Mouse (Mus musculus) liver, embryonic 13.5 days (tissue): Measurements from ENCODE around the gene Pqlc2. TPM values are rescaled to one million over a fixed set of nuclear protein-coding genes. Genes with fewer than 3 reads are reported as not detected.

ENCODE experiments used
- ATAC-seq: fragments of 200-750 bp; cut with Nextera tagmentation; 2 replicates; pipeline ENCODE4 v1.8.0; 2017; ENCODE audit warnings: low read depth, mild to moderate bottlenecking, moderate number of reproducible peaks, moderate library complexity
- DNase-seq: peaks from one replicate; pipeline ENCODE4 v3.0.0; 2022
- H3K27ac ChIP-seq: fragments of 300-500 bp; sonication (generic); 2 replicates; pipeline ENCODE4 v1.5.1; 2015; ENCODE audit warnings: moderate library complexity, mild to moderate bottlenecking, inconsistent platforms
- H3K27me3 ChIP-seq: fragments of 300-500 bp; sonication (generic); 2 replicates; pipeline ENCODE4 v1.6.1; 2015; ENCODE audit warnings: mild to moderate bottlenecking, inconsistent platforms
- H3K36me3 ChIP-seq: fragments of 300-500 bp; sonication (generic); 2 replicates; pipeline ENCODE4 v1.6.1; 2015; ENCODE audit warnings: mild to moderate bottlenecking, inconsistent platforms
- H3K4me1 ChIP-seq: fragments of 300-500 bp; sonication (generic); replicated peaks from 2 replicates; pipeline ENCODE4 v1.6.1; 2015; ENCODE audit warnings: inconsistent platforms
- H3K4me2 ChIP-seq: fragments of 300-500 bp; sonication (generic); 2 replicates; pipeline ENCODE4 v1.6.1; 2015; ENCODE audit warnings: inconsistent platforms, mild to moderate bottlenecking, moderate library complexity
- H3K4me3 ChIP-seq: fragments of 300-500 bp; sonication (generic); replicated peaks from 2 replicates; pipeline ENCODE4 v1.5.1; 2015; ENCODE audit warnings: mild to moderate bottlenecking, inconsistent platforms
- H3K9ac ChIP-seq: fragments of 300-500 bp; sonication (generic); 2 replicates; pipeline ENCODE4 v1.6.1; 2015; ENCODE audit warnings: mild to moderate bottlenecking, inconsistent platforms
- H3K9me3 ChIP-seq: fragments of 300-500 bp; sonication (generic); replicated peaks from 2 replicates; pipeline ENCODE4 v1.6.1; 2016; ENCODE audit warnings: inconsistent platforms
- WGBS: fragments of 180-500 bp; shearing (Covaris S2); methylation state at CpG from one replicate; pipeline ENCODE4 v1.1.7; 2015; ENCODE audit not compliant: insufficient replicate concordance; 5-methylcytosine and 5-hydroxymethylcytosine counted together
- polyA plus RNA-seq: library from polyadenylated mRNA; unstranded; fragments of >200 nt; fragmentation: Nextera tagmentation; extraction: Ambion mirVana; gene quantifications from 2 replicates; pipeline ENCODE4 v1.2.1, GENCODE M21; 2015

Gene Pqlc2
- 9.7 and 10.3 TPM in 2 replicates for polyA plus RNA-seq

- Histone ChIP-seq H3K4me2 (peak within 1 kb of the TSS; percentile 100), H3K4me1 (peaks cover 41% of the 10 kb centered on the region), H3K9me3 (no peaks in the 10 kb centered on the region), H3K36me3 (peaks cover 9% of the 10 kb centered on the region), H3K27ac (peak within 1 kb of the TSS; percentile 69), H3K27me3 (0 out of 2 replicates have a peak, but pooled peaks cover 4% of the 10 kb centered on the region), H3K4me3 (peak within 1 kb of the TSS; percentile 88), H3K9ac (peak within 1 kb of the TSS; percentile 90)
- under 1% methylated on average over 63 of the region's 63 CpGs for WGBS
- peak; percentile 86 for ATAC-seq
- peak; percentile 98 for DNase-seq
Observed at GRCm38 (mm10) chr4:139310171-139310898, at the start of gene Pqlc2, which contains the start of gene Akr7a5. Gene Pqlc2, minus strand, starts transcription at chr4:139310708. Gene Akr7a5, plus strand, starts transcription at chr4:139310744.

GRCm38 (mm10) chr4:139357211-139357610, 46.7 kb upstream of the Pqlc2 start:
- Histone ChIP-seq H3K4me1 (peaks cover 61% of the 10 kb centered on the region), H3K27ac (no peak overlapping the region)
- 79% methylated on average over 3 of the region's 3 CpGs for WGBS

GRCm38 (mm10) chr4:139352832-139353231, 42.3 kb upstream of the Pqlc2 start:
- Histone ChIP-seq H3K4me2 (peak overlapping the region; percentile 97), H3K4me3 (peak overlapping the region; percentile 81), H3K36me3 (peaks cover 68% of the 10 kb centered on the region), H3K4me1 (peaks cover 44% of the 10 kb centered on the region), H3K9ac (peak overlapping the region; percentile 80), H3K9me3 (no peaks in the 10 kb centered on the region), H3K27me3 (no peaks in the 10 kb centered on the region), H3K27ac (peak overlapping the region; percentile 92)
- DNase-seq: no peak
- WGBS: under 1% methylated on average over 7 of the region's 7 CpGs
- ATAC-seq: peak; percentile 52

More at GRCm38 (mm10) chr4:139357211-139357610, 46.7 kb upstream of the Pqlc2 start:
- Histone ChIP-seq H3K36me3 (peaks cover 85% of the 10 kb centered on the region), H3K27me3 (no peaks in the 10 kb centered on the region), H3K9ac (no peak overlapping the region), H3K4me2 (no peak overlapping the region), H3K9me3 (no peaks in the 10 kb centered on the region), H3K4me3 (no peak overlapping the region)
- ATAC-seq (no peak), DNase-seq (no peak)

GRCm38 (mm10) chr4:139351931-139352711, 41.6 kb upstream of the Pqlc2 start, which contains the start of the genes Mrto4, Emc1 and Ubr4:
Gene Mrto4, minus strand, starts transcription at chr4:139352576.
Gene Emc1, plus strand, starts transcription at chr4:139352587.
Gene Ubr4, plus strand, starts transcription at chr4:139352609.
- ATAC-seq: peak; percentile 88
- peaks cover 68% of the 10 kb centered on the region for H3K36me3 ChIP-seq
- H3K27me3 ChIP-seq: no peaks in the 10 kb centered on the region

GRCm38 (mm10) chr4:139345416-139346019, 35.0 kb upstream of the Pqlc2 start:
- Histone ChIP-seq H3K4me2 (no peak overlapping the region), H3K9me3 (no peaks in the 10 kb centered on the region), H3K9ac (no peak overlapping the region), H3K4me3 (no peak overlapping the region), H3K36me3 (peaks cover 58% of the 10 kb centered on the region), H3K27ac (no peak overlapping the region), H3K27me3 (no peaks in the 10 kb centered on the region), H3K4me1 (peaks cover 28% of the 10 kb centered on the region)
- DNase-seq: no peak
- WGBS: 84% methylated on average over 23 of the region's 23 CpGs
- ATAC-seq: no peak

More at GRCm38 (mm10) chr4:139351931-139352711, 41.6 kb upstream of the Pqlc2 start, which contains the start of the genes Mrto4, Emc1 and Ubr4:
- peak within 1 kb of the TSS; percentile 80 for H3K9ac ChIP-seq
- DNase-seq: peak; percentile 79
- H3K4me3 ChIP-seq: peak within 1 kb of the TSS; percentile 81
- peaks cover 44% of the 10 kb centered on the region for H3K4me1 ChIP-seq
- H3K4me2 ChIP-seq: peak within 1 kb of the TSS; percentile 97
- WGBS: under 1% methylated on average over 64 of the region's 64 CpGs
- no peaks in the 10 kb centered on the region for H3K9me3 ChIP-seq
- peak within 1 kb of the TSS; percentile 92 for H3K27ac ChIP-seq

- Histone ChIP-seq H3K4me1 (peaks cover 17% of the 10 kb centered on the region), H3K4me3 (no peak overlapping the region), H3K4me2 (no peak overlapping the region), H3K9me3 (no peaks in the 10 kb centered on the region), H3K27ac (peak overlapping the region; percentile 3; the same call in 1 of the 2 replicates), H3K36me3 (peaks cover 41% of the 10 kb centered on the region), H3K9ac (no peak overlapping the region), H3K27me3 (no peaks in the 10 kb centered on the region)
- ATAC-seq (no peak), DNase-seq (no peak)
- 73% methylated on average over 5 of the region's 5 CpGs for WGBS
Observed at GRCm38 (mm10) chr4:139343718-139344117, 33.2 kb upstream of the Pqlc2 start.

GRCm38 (mm10) chr4:139341556-139342233, 31.2 kb upstream of the Pqlc2 start:
- Histone ChIP-seq H3K9ac (no peak overlapping the region), H3K9me3 (no peaks in the 10 kb centered on the region), H3K36me3 (peaks cover 21% of the 10 kb centered on the region), H3K4me3 (no peak overlapping the region), H3K27me3 (no peaks in the 10 kb centered on the region), H3K27ac (no peak overlapping the region), H3K4me2 (no peak overlapping the region), H3K4me1 (peaks cover 35% of the 10 kb centered on the region)
- WGBS: 67% methylated on average over 7 of the region's 7 CpGs
- DNase-seq: no peak
- ATAC-seq: no peak

GRCm38 (mm10) chr4:139340835-139341234, 30.3 kb upstream of the Pqlc2 start:
- DNase-seq (no peak), ATAC-seq (no peak)
- H3K4me3 ChIP-seq: no peak overlapping the region
- no peak overlapping the region for H3K27ac ChIP-seq
- no peaks in the 10 kb centered on the region for H3K9me3 ChIP-seq
- no peak overlapping the region for H3K4me2 ChIP-seq
- 58% methylated on average over 4 of the region's 4 CpGs for WGBS
- H3K36me3 ChIP-seq: peaks cover 13% of the 10 kb centered on the region
- H3K27me3 ChIP-seq: no peaks in the 10 kb centered on the region
- H3K9ac ChIP-seq: no peak overlapping the region
- peaks cover 42% of the 10 kb centered on the region for H3K4me1 ChIP-seq

- H3K36me3 ChIP-seq: no peaks in the 10 kb centered on the region
- peaks cover 50% of the 10 kb centered on the region for H3K4me1 ChIP-seq
- peak overlapping the region; percentile 22; the same call in 1 of the 2 replicates for H3K4me3 ChIP-seq
- H3K9me3 ChIP-seq: no peaks in the 10 kb centered on the region
- no peak overlapping the region for H3K27ac ChIP-seq
- peak overlapping the region; percentile 39; the same call in 1 of the 2 replicates for H3K9ac ChIP-seq
- no peaks in the 10 kb centered on the region for H3K27me3 ChIP-seq
- H3K4me2 ChIP-seq: peak overlapping the region; percentile 47
- 46% methylated on average over 33 of the region's 33 CpGs for WGBS
- DNase-seq (no peak), ATAC-seq (no peak)
Observed at GRCm38 (mm10) chr4:139338145-139338544, 27.6 kb upstream of the Pqlc2 start.

GRCm38 (mm10) chr4:139336822-139337483, 26.4 kb upstream of the Pqlc2 start:
- Histone ChIP-seq H3K4me3 (peak overlapping the region; percentile 66), H3K36me3 (no peaks in the 10 kb centered on the region), H3K4me1 (peaks cover 57% of the 10 kb centered on the region), H3K9ac (peak overlapping the region; percentile 83), H3K4me2 (peak overlapping the region; percentile 90), H3K9me3 (no peaks in the 10 kb centered on the region), H3K27me3 (no peaks in the 10 kb centered on the region), H3K27ac (peak overlapping the region; percentile 99)
- ATAC-seq (peak; percentile 69), DNase-seq (peak; percentile 88)
- WGBS: 9% methylated on average over 24 of the region's 24 CpGs
